In genomic region chr1:164317261-164317660, GRCm38 (mm10) we compare ENCODE assay signal across 11 mouse cellular contexts. TPM values are rescaled to one million over a fixed set of nuclear protein-coding genes. Genes with fewer than 3 reads are reported as not detected.
DNase-seq lines count a peak whose midpoint lies in the region; ATAC-seq and TF ChIP-seq lines count a peak whose summit lies in the region.
"Had no signal": no experiment of that assay in that cellular context is flagged by ENCODE, and none has a peak within 500 bp of the region (broad histone marks: within the 10 kb centered on the region; RNA-seq: fewer than 3 reads in every experiment).

No protein-coding gene starts in this region.

- peak overlapping the region; percentile 16; the same call in 1 of the 2 replicates for H3K27ac ChIP-seq in heart, embryonic 10.5 days
- H3K27ac ChIP-seq in hindbrain, embryonic 15.5 days (replicated peaks), result no peak overlapping the region
- H3K27ac ChIP-seq in hindbrain, postnatal 0 days, result no peak overlapping the region
- no peak overlapping the region for H3K27ac ChIP-seq in midbrain, embryonic 15.5 days
- H3K27ac ChIP-seq: limb, embryonic 12.5 days; stomach, postnatal 0 days had no signal

- H3K4me2 ChIP-seq in hindbrain, embryonic 15.5 days, result no peak overlapping the region
- H3K4me2 ChIP-seq in hindbrain, postnatal 0 days (ENCODE audit: low read depth, low read length), result no peak overlapping the region
- no peak overlapping the region for H3K4me2 ChIP-seq in midbrain, embryonic 15.5 days
- H3K4me2 ChIP-seq: limb, embryonic 12.5 days; liver, embryonic 11.5 days had no signal

- intact Hi-C loops in left cerebral cortex, postnatal 25 days (cut with DNase I), result loop anchor here (2.0 to 5.0 kb wide), 4 partner anchors 120 to 804 kb away; no protein-coding TSS in a partner anchor

- DNase-seq in cerebellum, postnatal 10 days, result peak; percentile 45 to 61
- DNase-seq in cerebellum, adult 11-12 months, result no peak
- DNase-seq in heart, embryonic 10.5 days (ENCODE audit: low spot score), result no peak
- DNase-seq in heart, adult 9 months (ENCODE audit: low spot score in 2 of 2), result no peak
- no peak for DNase-seq in hindbrain, postnatal 0 days (ENCODE audit: low spot score)
- no peak for DNase-seq in left cerebral cortex, postnatal 25 days (ENCODE audit: low spot score in 2 of 2)

- H3K4me1 ChIP-seq in heart, embryonic 10.5 days, result peaks cover 33% of the 10 kb centered on the region
- 0 out of 2 replicates have a peak, but pooled peaks cover 6% of the 10 kb centered on the region for H3K4me1 ChIP-seq in hindbrain, embryonic 15.5 days (replicated peaks)
- H3K4me1 ChIP-seq in hindbrain, postnatal 0 days (ENCODE audit: insufficient read depth, low read length), result no peaks in the 10 kb centered on the region
- peaks cover 10% of the 10 kb centered on the region for H3K4me1 ChIP-seq in midbrain, embryonic 15.5 days

- 55% methylated on average over 9 of the region's 9 CpGs for WGBS in heart, embryonic 10.5 days
- 85% methylated on average over 9 of the region's 9 CpGs for WGBS in hindbrain, embryonic 15.5 days
- 69% methylated on average over 9 of the region's 9 CpGs for WGBS in hindbrain, postnatal 0 days
- WGBS in midbrain, embryonic 15.5 days, result 90% methylated on average over 9 of the region's 9 CpGs

- H3K4me3 ChIP-seq in heart, embryonic 10.5 days, result no peak overlapping the region
- H3K4me3 ChIP-seq in hindbrain, embryonic 15.5 days, result no peak overlapping the region
- H3K4me3 ChIP-seq in hindbrain, postnatal 0 days (ENCODE audit: low read length), result no peak overlapping the region
- no peak overlapping the region for H3K4me3 ChIP-seq in midbrain, embryonic 15.5 days
- H3K4me3 ChIP-seq: limb, embryonic 12.5 days had no signal

- no peak for TF ChIP-seq CTCF in hindbrain, postnatal 0 days (IDR thresholded peaks at IDR 0.05; ENCODE audit: low read depth)

- no peak overlapping the region for H3K9ac ChIP-seq in hindbrain, embryonic 15.5 days
- no peak overlapping the region for H3K9ac ChIP-seq in hindbrain, postnatal 0 days (replicated peaks; ENCODE audit: low read length)
- no peak overlapping the region for H3K9ac ChIP-seq in midbrain, embryonic 15.5 days
- H3K9ac ChIP-seq: limb, embryonic 12.5 days had no signal

- ATAC-seq in hindbrain, embryonic 15.5 days (ENCODE audit: low FRiP score, low read depth), result 0 out of 2 replicates have a peak, but pooled peaks have one; percentile 42
- ATAC-seq in hindbrain, postnatal 0 days, result no peak
- peak; percentile 5; the same call in 1 of the 2 replicates for ATAC-seq in midbrain, embryonic 15.5 days (replicated peaks)

- no peaks in the 10 kb centered on the region for H3K9me3 ChIP-seq in heart, embryonic 10.5 days
- no peaks in the 10 kb centered on the region for H3K9me3 ChIP-seq in hindbrain, embryonic 15.5 days
- H3K9me3 ChIP-seq in hindbrain, postnatal 0 days (ENCODE audit: low read length), result no peaks in the 10 kb centered on the region
- H3K9me3 ChIP-seq in midbrain, embryonic 15.5 days, result no peaks in the 10 kb centered on the region
- H3K9me3 ChIP-seq: limb, embryonic 12.5 days had no signal

- H3K36me3 ChIP-seq in heart, embryonic 10.5 days, result peaks cover 11% of the 10 kb centered on the region; the same call in 1 of the 2 replicates
- no peaks in the 10 kb centered on the region; the same call in 1 of the 2 replicates for H3K36me3 ChIP-seq in hindbrain, embryonic 15.5 days
- no peaks in the 10 kb centered on the region for H3K36me3 ChIP-seq in hindbrain, postnatal 0 days (ENCODE audit: insufficient read depth, low read length)
- H3K36me3 ChIP-seq in midbrain, embryonic 15.5 days (replicated peaks), result 0 out of 2 replicates have a peak, but pooled peaks cover 7% of the 10 kb centered on the region

- no peaks in the 10 kb centered on the region for H3K27me3 ChIP-seq in heart, embryonic 10.5 days (ENCODE audit: insufficient read depth, poor library complexity, severe bottlenecking)
- H3K27me3 ChIP-seq in hindbrain, embryonic 15.5 days, result no peaks in the 10 kb centered on the region
- no peaks in the 10 kb centered on the region for H3K27me3 ChIP-seq in hindbrain, postnatal 0 days (ENCODE audit: insufficient read depth, low read length)
- H3K27me3 ChIP-seq in midbrain, embryonic 15.5 days (replicated peaks), result no peaks in the 10 kb centered on the region
- H3K27me3 ChIP-seq: limb, embryonic 12.5 days had no signal

RNA-seq across cellular contexts. Expression of gene Blzf1, which starts 10.0 kb away (rescaled TPM):
- polyA plus RNA-seq in heart, embryonic 10.5 days (2016; fragmentation: Nextera tagmentation; extraction: Ambion mirVana), result 29.4 and 31.3 TPM in 2 replicates
- 30.3 and 31.9 TPM in 2 replicates for polyA plus RNA-seq in hindbrain, embryonic 15.5 days (2015; fragmentation: Nextera tagmentation; extraction: Ambion mirVana)
- total RNA-seq in hindbrain, postnatal 0 days (2014; rRNA removed), result 9.1 and 10.8 TPM in 2 replicates
- polyA plus RNA-seq in hindbrain, postnatal 0 days (2015; fragmentation: Nextera tagmentation; extraction: Ambion mirVana), result 26.1 and 26.6 TPM in 2 replicates
- polyA plus RNA-seq in midbrain, embryonic 15.5 days (2015; fragmentation: Nextera tagmentation; extraction: Ambion mirVana), result 30.0 and 30.6 TPM in 2 replicates
- total RNA-seq in left cerebral cortex, postnatal 25 days (2021), result 10 to 100 TPM; 26.2 to 28.5 TPM

RNA-seq across cellular contexts. Expression of gene Nme7, which starts 13.3 kb away (rescaled TPM):
- polyA plus RNA-seq in heart, embryonic 10.5 days (2016; fragmentation: Nextera tagmentation; extraction: Ambion mirVana), result 21.1 and 27.4 TPM in 2 replicates
- 32.5 and 32.9 TPM in 2 replicates for polyA plus RNA-seq in hindbrain, embryonic 15.5 days (2015; fragmentation: Nextera tagmentation; extraction: Ambion mirVana)
- 12.4 and 19.7 TPM in 2 replicates for total RNA-seq in hindbrain, postnatal 0 days (2014; rRNA removed)
- 24.8 and 30.1 TPM in 2 replicates for polyA plus RNA-seq in hindbrain, postnatal 0 days (2015; fragmentation: Nextera tagmentation; extraction: Ambion mirVana)
- polyA plus RNA-seq in midbrain, embryonic 15.5 days (2015; fragmentation: Nextera tagmentation; extraction: Ambion mirVana), result 29.6 and 35.7 TPM in 2 replicates
- total RNA-seq in left cerebral cortex, postnatal 25 days (2021), result 10 to 100 TPM; 22.4 to 24.7 TPM

RNA-seq across cellular contexts. Expression of gene Ccdc181, which starts 41.9 kb away (rescaled TPM):
- 7.6 and 9.3 TPM in 2 replicates for polyA plus RNA-seq in heart, embryonic 10.5 days (2016; fragmentation: Nextera tagmentation; extraction: Ambion mirVana)
- polyA plus RNA-seq in hindbrain, embryonic 15.5 days (2015; fragmentation: Nextera tagmentation; extraction: Ambion mirVana), result 24.0 and 26.9 TPM in 2 replicates
- 5.8 and 6.4 TPM in 2 replicates for total RNA-seq in hindbrain, postnatal 0 days (2014; rRNA removed)
- 24.6 and 25.0 TPM in 2 replicates for polyA plus RNA-seq in hindbrain, postnatal 0 days (2015; fragmentation: Nextera tagmentation; extraction: Ambion mirVana)
- polyA plus RNA-seq in midbrain, embryonic 15.5 days (2015; fragmentation: Nextera tagmentation; extraction: Ambion mirVana), result 24.8 and 25.7 TPM in 2 replicates
- 10 to 100 TPM; 21.6 to 22.5 TPM for total RNA-seq in left cerebral cortex, postnatal 25 days (2021)

Comparison
In these comparisons a context has a peak if more than half of its experiments do, and no peak if none do; other contexts are left out.
1. DNase-seq: peak in cerebellum, postnatal 10 days (2 of 2); none in cerebellum, adult 11-12 months (single experiment), heart, embryonic 10.5 days (single experiment), heart, adult 9 months (0 of 2), hindbrain, postnatal 0 days (single experiment) and left cerebral cortex, postnatal 25 days (0 of 2).